Mouse (Mus musculus) left cerebral cortex, adult 11 months (tissue): ENCODE data around the gene Scimp.
A peak's percentile ranks its signal among the peaks of the same experiment; 100 is the strongest.

Experiments
- DNase-seq: peaks from one replicate; pipeline ENCODE4 v3.0.0; 2022; ENCODE audit warnings: low spot score

Gene Scimp

DNA sequence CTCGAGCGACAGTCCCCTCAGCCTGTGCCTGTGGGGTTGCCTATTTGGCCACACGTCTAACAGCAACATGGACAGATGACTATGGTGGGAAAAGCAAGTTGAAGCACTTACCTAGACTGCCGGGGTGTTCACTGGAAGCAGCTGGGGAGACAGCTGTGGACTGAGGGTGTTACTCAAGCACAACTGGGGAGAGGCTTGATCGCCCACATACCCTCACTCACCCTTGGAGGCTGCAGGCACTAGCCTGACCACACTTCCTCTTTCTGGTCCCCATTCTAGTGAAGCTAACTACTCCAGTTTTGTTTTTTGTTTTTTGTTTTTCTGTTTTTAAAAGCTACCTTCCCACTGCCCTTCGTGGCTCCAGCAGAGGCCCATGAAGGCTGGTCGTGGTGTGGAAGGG, at the start of gene Scimp:
Gene Scimp (minus strand): TSS at position 222 of the 400 bp plus-strand sequence.
- no peak for DNase-seq

DNA sequence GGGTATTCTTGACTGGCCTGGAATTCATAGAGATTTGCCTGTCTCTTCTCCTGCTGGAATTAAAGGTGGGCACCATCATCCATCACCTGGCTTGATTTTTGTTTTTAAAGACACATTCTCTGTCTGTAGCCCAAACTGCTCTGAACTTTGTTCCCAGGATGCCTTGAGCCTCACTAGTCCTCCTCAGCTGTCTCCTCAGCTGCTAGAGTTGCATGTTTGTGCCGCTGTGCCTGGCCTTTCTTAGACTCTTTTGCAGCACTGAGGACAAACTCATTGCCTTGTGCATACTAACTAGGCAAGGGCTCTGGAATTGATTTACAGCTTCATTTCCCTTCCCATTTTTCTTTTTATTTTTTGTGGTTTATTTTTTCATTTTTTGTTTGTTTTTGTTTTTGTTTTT, 48.0 kb upstream of the Scimp start:
- DNase-seq, result no peak

DNA sequence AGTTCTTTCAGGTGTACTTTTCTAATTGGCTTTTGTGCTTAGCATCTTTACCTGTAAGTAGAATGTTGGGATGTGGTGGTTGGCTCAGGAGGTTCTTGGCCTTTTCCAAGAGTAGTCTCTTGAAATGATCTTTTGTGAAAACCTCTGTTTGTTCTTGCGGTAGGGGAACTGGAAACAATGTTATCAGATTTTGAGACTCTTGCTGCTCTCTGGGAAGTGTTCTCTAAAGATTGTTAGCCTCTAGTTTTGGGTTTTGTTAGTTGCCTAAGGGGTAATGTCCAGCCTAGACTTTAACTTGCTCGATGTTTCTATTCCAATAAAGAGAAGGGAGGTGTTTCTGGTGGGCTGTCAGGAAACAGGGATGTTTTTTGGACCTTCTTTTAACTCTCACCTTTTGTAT, 33.6 kb upstream of the Scimp start:
- no peak for DNase-seq

DNA sequence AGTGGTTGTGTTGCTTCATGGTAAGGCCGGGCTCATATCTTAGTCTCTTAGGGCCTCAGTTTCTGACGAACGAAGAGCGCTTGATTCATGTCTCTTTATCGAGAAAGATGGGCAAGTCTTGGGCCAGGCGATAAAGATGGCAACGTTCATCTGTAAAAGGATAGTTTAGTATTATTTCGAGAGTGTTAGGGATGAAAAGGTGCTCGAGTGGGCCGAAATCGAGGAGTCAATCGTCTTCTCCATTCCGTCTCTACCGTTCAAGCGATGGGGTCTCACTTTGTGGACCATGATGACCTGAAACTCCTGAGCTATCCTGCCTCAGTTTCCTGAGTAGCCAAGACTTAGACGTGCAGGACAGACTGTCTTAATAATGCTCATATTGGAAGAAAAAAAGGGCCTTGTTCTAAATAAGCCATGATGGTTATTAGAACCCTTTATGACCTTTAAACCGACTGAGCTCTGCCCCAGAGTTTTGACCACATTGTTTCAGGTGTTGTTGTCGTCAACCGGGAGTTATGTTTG, 33.1 kb upstream of the Scimp start:
- no peak for DNase-seq

DNA sequence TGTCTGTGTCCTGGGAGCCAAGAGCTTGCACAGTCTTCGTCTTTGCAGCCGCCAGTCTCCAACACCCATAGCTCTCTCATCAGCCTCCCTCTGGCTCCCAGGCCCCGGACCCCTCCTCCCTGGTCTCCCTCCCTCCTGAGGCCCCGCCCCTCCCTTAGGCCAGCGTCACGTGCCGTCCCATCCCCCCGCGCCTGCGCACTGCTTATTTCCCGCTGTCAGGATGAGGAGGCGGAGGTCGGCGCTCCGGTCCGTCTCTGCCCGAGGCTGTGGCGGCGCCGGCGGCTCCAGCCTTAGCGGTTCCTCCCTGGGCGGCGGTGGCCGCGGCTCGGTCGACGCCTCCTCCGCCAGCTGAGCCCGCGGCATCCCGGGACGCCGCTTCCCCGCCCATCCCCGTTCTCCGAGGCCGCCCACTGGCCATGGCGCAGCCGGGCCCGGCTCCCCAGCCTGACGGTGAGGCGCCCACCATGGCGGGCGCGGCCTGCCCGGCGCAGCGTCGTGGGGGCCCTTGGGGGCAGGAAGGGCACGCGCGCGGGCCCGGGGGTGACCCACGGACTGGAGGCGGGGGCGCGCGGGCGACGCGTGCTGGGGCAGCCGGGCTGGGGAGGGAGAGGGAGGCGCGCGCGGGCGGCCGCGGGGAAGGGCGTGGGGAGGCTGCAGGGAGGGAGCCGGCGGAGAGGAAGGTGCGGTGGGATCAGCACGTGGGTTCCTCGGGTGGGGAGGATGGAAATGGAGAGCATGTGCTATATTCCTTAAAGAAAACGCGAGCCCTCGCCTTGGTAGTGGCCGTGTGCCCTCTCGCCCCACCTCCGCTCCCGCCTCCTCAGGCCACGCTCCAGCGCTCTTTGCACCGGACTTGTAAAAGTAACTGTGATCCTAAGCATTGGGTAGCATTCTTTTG, 32.4 kb upstream of the Scimp start, which contains the start of gene Rabep1:
Gene Rabep1 (plus strand): TSS at position 220 of the 898 bp plus-strand sequence.
- peak; percentile 82 for DNase-seq

DNA sequence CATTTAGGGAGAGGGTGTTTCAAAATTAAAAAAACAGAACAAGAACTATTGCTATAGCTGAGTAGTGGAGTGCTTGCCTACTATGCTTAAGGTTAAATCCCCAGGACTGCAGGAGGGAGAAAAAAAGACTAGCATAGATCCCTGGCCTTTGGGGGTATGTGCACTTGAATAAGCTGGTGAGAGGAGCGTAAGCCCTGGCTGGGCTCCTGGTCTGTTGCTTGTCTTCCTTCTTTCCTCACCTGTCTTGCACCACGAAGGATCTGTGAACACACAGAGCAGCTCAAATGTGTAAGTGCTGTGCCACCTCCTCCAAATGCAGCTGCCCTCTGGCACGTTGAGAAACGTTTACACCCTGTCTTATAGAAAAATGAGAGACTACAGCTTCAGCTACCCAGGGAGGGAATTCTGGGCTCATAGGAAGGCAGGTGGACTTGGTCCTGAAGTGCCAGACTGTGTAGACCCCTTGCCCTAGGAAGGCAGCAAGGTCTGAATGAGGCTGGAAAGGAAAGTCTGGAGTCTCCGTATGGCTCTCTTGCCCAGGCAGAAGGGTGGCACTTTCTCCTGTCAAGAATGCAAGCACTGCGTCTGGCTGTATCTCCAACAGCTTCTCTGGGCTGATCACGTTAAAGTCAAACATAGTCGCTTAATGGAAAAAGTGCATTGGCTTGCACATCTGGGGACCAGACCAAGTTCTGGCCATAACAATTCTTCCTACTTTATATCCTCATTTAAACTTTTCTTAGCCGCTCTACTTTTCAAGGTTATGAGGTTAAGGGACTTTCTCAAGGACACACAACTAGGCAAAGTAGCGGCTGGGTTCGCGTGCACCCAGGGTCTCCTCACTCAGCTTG, 31.5 kb upstream of the Scimp start:
- no peak for DNase-seq

DNA sequence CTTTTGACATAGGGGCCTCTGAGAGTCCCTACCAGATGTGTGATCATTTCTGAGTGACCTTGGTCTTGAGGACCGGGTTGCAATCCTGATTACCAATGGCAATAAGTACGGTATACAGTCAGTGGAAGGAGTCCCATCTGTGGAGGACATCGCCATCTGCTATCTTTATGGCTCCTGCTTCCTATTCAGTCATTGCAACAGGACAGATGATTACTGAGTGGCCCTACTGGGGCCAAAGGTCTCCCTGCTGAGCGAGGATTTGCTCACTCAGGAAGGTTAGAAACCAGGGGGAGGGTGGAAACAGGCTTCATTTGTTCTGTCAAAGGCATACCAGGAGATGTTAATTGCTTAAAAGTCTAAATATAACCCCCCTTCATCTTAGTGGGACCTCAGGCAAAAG, 30.6 kb upstream of the Scimp start:
- no peak for DNase-seq

DNA sequence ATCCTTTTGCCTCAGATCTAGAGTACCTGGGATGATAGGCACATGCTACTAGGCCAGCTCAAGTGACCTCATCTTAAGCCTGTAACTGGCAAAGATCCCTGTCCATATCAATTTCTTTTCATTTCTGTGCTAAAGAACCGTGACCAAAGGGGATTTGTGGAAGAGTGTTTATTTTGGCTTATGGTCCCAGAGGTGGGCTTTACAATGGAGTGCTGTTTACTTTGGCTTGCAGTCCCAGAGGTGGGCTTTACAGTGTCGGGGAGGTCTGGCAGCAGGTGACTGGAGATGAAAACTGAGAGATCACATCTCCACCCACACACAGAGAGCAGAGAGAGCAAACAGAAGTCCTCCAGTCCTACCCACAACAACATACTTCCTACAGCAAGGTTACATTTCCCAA, 26.2 kb upstream of the Scimp start:
- no peak for DNase-seq

DNA sequence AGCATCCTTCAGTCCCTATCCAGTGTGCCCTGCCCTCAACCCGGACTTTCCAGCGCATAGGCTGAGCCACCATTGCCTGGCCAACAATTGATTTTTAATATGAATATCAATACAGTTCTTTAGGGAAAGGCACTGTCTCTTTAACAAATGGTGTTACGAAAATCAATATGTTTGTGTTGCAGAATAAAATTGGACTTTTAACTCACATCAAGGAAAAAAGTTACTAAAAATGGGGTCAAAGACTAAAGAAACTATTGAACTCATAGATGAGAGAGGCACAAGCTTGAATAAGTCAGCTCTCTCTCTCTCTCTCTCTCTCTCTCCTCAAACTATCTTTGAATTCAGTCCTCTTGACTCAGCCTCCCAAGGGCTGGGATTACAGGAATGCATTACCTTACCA, 24.6 kb upstream of the Scimp start:
- DNase-seq, result no peak

DNA sequence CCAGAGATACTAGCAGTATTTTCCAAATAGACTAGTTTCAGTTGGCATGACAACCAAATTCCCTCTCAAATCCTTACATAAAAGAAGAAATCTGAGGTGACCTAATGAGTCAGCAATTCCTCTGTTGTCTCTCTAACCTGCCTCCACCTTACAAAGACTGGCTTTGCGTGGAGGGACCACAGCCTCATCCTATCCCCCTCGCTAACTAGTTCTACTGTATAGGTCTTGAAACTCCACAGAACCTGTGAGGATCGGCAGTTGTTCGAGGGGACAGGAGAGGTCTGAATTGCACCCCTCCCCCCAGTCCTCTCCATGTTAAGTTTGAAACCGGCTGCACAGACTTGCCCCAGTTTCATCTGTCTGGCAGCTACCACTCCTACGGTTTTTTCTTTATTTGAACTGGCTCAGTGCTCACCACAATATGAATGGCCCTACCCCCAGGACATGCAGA, 23.0 kb upstream of the Scimp start:
- no peak for DNase-seq

DNA sequence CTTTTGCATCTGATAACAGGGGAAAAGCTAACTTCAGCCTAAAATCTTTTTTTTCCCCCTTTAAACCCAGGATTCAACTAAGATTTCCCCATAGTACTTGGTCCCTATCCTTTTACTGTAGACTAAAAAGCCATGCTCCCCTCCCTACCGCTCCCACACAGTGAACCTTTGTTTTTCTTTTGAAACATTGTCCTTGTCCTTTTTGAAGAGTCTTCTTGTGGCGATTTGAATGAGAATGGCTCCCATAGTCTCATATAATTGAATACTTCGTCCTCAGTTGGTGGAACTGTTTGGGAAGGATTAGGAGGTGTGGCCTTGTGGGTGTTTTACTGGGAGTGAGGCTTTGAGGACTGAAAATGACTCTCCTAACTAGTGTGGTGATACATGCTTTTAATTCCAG, 21.4 kb upstream of the Scimp start:
- no peak for DNase-seq

DNA sequence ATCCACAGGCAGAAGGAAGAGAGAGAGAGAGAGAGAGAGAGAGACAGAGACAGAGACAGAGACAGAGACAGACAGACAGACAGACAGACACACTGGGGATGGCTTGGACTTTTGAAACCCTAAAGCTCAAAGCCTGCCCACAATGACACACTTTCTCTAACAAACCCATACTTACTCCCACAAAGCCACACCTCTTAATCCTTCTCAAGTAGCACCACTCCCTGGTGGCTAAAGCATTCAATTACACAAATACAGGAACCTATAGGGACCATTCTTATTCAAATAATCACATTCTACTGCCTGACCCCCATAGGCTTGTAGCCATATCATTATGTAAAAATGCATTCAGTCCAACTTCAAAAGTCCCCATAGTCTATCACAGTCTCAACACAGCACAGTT, 21.0 kb upstream of the Scimp start:
- DNase-seq, result no peak

DNA sequence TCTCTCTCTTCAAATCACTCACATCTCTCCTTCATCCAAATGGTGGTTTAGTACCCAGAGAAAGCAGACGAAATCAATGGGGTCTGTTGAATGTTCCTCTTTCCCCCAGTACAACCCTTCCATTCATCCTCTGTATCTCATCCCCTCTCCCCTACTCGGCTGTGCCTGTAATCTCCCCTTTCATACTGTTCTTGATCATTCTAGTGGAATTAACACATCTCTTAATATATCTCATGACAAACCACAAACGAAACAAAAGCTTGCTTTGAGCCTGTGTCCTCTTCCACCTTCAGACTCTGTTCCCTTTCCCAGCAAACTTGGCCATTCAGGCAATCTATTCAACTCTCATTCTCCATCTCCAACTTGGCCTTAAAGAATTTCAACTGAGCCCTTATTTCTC, 18.8 kb upstream of the Scimp start:
- no peak for DNase-seq

DNA sequence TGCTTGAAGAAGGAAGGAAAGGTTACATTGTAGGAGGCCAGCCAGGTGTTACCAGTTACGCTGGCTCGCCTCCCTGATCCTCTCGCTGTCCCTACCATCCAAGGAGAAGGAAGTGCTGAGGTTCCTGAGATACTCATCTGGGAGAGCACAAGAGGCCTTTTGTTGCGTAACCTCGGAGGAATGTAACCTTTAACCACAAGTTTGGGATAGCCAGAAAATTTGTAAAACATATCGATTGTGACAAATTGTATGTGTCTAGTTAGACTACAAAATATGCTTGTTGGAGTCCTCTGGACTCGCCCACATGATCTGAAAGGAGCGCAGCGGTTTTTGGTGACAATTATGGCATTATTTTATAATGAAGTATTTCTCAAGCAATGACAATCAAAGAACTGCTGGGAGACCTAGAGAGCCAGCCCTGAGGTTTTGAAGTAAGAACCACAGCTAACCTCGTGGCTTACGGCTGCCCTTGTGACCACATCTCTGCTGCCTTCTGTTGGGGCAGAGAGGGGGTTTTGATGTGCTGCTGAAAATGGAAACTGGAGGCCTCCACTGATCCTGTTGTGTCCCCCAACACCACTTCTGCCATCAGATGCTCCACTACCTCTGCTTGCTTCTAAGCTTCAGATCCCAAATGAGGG, 16.7 kb upstream of the Scimp start:
- DNase-seq, result no peak

DNA sequence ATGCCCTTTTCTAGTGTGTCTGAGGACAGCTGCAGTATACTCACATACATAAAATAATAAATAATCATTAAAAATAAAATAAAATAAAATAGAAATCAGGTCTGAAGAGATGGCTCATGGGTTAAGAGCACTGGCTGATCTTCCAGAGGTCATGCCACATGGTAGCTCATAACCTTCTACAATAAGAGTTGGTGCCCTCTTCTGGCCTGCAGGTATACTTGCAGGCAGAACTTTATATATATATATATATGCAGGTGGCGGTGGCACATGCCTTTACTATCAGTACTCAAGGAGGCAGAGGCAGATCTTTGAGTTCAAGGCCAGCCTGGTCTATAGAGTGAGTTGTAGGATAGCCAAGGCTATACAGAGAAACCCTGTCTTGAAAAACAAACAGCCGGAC, 13.8 kb upstream of the Scimp start:
- no peak for DNase-seq

DNA sequence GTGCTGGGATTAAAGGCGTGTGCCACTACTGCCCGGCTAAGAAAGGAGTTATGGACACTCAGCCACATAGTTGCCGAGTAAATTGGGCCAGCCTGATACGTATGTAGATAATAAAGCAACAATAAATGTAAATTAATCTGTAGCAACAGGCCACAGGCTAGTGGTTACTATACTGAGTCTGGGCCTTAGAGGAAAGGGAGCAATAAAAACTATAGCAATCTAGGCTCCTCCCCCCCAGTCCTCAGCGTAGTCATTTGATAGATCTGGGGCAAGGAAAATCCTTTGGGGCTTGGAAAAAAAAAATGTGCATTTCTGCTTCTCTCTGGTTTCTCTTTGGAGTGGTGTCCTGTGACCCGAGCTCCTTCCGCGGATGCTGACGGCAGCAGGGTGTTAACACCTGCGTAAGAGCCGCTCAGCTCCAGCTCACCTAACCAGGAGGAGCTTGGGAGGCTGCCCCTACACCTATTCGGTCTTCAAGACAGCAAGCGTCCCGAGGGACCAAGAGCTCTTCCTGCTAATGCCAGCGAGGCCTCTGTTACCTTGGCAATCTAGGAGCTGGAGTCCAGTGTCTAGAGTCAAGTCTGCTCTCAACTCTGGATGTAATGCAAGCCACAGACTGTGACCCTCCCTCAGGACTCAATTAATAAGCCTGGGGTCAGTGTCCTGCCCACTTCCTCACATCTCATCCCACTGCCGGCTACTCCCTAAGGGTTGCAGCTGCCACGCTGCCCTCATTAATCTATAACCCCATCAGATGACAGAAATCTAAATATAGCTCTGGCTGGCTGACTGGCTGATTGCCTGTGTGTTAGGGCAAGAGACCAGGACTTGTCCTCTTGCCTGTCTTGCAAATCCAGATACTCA, 9.6 kb upstream of the Scimp start:
- no peak for DNase-seq

DNA sequence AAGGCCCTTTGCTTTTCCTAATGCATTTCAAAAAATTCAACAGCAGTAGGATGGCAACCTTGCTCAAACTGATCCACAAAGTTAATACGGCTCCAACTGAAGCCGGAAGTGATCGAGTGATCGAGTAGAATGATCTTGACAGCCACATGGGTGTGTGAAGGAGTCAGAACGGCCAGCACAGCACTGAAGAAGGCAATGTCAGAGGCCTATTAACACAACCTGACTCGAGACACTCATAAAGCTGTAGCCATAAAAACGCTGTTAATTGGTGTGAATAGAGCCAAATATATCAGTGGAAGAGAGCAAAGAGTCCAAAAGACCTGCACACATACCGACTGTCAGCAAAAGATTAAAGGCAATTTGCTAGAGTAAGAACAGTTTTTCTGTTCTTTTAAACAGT, 7.7 kb upstream of the Scimp start:
- no peak for DNase-seq

DNA sequence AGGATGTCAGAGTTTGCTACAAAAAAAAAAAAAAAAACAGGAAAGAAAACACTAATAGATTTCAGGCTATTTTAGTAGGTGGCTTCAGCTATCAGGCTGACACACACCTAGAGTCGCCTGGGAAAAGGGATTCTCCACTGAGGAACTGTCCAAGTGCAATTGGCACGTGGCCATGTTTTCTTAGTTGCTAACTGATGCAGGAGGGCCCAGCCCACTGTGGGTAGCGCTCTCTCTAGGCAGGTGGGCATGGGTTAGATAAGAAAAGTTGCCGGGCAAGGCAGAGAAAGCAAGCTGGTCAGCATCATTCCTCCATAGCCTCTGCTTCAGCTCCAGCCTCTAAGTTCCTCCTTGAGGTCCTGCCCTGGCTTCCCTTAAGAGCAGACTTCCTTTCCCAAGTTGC, 4.4 kb upstream of the Scimp start:
- no peak for DNase-seq

DNA sequence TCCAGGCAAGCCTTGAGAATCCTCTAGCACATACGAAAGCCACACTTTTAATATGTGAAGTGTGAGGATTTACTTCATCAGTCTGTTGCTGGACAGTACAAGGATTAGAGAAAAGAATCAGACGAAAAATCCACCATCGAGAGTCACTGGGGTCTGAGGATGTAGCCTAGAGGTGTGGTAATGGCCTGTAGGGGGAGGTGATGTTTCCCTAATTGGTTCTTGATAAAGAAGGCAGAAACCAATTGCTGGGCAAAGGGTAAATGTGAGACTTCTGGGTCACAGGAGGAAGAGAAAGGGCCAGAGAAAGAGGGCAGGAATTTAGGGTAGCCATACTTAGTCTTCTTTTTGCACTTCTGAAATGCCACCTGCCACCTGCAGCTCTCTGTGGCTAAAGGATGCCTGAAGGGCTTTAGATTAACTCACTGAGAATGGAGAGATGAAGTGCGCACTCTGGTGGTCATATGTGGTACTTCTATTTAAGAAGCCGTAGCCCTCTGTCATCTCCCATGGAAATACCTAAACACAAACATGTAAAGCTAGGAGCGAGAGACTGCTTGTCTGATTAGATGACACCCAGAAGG, 3.2 kb upstream of the Scimp start:
- DNase-seq, result peak; percentile 48

DNA sequence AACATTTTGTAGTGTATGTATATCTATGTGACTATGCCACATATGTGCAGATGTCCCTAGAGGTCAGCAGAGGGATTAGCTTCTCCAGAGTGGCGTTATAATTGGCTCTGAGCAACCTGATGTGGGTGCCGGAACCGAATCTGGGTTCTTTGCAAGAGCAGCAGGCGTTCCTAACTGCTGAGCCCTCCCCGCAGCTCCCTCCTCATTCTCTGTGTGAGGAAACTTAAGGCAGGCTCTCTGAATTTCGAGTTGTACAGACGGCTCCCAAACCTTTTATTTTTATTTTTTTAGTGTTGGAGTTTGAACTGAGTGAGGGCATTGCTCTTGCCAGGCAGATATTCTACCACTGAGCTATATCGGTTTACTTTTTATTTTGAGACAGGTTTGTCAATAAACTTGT, 2.7 kb upstream of the Scimp start:
- no peak for DNase-seq
